Mouse (Mus musculus): ENCODE results near the gene Arhgap24. TPM values are rescaled to one million over a fixed set of nuclear protein-coding genes. Genes with fewer than 3 reads are reported as not detected.

Arhgap24 gene
- polyA plus RNA-seq, 3 experiments from 2014 or later = 0.29 to 3.2 (median 2.4) TPM

DNA sequence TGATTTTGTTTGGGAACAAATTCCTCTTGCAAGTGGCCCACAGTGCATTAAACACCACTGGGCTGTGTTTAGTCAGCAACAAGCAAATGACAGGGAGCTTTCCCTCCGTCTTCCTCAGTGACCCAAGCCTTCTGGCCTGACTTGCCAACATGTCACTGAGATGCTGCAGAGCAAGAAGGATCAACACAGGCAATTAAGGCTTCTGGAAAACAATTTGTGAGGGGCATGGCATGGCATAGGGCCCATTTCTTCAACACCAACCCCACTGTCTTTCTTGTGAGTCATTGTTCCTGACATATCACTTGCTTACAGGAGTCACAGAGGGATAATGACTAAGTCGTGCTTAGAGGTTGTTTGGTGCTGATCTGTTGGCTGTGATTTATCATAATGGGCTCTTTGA is 196.0 kb downstream of the Arhgap24 start:
- ATAC-seq = no peak

DNA sequence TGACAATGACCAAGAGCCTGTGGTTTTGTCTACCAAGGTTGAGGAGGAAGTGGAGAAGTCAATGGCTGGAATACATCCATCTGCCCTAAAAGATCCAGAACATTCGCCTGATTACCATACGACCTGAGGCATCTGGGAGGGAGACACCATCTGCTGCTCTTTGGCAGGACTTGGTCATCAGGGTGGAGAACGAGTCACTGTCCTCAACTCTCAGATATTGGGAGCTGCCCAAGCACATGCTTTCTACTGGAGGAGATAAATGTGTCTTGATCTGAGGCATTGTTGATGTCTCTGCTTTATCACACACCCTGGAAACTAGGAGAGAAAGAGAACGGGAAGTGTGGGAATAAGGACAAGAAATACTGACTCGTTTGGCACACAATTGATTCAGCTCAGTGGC is 206.5 kb downstream of the Arhgap24 start:
- no peak for ATAC-seq

DNA sequence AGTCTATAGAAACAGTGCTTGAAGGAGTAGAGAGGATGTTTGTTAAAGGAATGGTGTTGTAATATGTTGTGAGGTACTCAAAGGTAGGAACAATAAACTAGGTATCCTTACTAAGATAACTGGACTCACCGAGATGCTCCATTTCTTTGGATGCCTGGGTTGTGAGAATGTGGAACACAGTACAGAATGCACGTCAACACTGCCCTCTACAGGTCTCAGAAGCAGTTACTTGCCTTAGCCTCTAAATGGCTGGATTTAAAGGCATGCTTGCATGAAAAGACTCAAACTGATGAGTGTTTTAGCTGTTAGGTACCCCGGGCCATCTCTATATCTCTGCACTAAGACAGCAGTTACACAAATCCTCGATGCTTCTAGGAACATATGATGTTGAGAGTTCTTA is 211.3 kb downstream of the Arhgap24 start:
- ATAC-seq = no peak

DNA sequence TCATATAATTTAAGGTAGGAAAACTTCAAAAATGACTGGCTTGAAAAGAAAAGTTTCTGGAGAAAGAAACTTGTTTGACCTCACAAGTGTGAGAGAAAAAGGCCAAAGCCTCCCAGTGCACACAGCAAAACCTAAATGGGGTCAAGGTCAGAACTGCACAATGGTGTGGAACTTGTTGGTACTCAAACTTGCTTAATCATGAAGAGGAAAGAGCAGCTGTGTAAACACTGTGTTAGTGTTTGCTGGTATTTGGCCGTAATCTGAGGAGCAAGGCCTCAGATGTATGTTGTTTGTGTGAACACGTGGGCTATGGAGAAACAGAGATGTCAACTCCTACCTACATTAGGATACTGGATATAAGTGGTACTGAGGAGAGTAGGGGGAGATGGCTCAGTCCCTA is 212.0 kb downstream of the Arhgap24 start:
- ATAC-seq = no peak

DNA sequence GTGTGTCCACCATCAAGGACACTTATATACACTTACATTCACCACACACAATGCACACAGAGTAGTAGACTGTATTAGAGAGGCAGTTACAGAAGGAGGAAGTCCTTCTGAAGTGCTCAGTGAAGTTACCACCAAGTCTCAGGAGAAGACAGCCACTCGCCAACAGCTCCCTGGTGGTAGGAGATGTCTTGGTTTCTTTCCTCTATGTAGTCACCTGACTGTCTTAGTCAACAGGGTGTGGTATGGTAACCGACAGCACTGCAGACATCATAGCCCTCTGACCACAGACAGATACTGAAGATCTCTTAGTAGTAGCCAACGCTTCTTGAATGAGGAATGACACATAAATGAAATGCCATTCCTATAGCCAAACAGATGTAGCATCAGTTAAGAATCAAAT is 212.7 kb downstream of the Arhgap24 start:
- ATAC-seq = no peak

DNA sequence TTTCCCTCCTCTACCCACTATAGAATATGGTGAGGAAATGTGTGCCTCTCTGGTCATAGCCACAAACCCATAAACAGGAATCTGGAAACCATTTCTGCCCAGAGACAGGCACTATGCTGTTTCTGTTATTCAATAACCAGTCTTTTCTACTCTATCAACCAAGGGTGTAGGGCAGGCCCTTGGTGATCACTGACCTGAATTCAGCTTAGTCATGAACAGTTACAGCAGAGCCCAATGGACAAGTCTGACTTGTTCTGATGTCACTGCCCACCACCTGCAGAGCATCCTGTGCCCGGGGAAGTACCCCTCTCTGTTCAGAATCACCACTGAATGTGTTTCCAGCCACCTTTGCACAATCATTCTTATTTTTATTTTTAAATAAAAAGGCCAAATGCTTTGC is 216.6 kb downstream of the Arhgap24 start:
- no peak for ATAC-seq

DNA sequence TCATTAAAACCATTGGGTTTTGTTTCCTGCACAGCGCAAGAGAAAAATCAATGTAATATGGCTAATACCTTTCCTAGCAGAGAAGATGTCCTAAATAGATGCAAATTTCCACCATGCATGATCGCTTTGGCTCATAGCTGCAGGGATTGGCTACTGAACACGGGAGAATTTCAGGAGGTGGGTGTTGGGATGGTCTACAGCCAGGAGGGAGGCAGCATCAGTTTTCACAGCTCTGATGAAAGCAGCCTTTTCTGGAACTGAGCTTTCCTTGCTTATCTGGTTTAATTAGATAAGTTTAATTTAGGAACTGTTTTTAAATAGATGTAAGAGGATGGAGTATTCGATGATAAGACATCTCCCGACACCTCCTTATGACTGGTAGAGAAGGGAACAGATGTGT is 217.2 kb downstream of the Arhgap24 start:
- ATAC-seq = no peak

DNA sequence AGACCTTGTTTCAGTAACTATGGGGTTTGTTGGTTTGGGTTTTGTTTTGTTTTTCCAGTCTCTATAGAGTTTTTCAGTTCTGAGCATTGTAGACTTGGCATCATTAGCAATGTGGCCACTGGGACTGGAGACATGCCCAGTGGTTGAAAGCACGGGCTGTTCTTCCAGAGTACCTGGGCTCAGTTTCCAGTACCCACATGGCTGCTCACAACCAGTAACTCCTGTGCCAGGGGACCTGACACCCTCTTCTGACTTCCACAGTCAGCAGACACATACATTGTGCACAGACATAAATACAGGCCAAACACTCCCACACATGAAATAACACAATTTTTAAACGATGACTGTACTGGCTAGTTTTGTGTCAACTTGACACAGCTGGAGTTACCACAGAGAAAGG is 217.7 kb downstream of the Arhgap24 start:
- ATAC-seq = no peak

DNA sequence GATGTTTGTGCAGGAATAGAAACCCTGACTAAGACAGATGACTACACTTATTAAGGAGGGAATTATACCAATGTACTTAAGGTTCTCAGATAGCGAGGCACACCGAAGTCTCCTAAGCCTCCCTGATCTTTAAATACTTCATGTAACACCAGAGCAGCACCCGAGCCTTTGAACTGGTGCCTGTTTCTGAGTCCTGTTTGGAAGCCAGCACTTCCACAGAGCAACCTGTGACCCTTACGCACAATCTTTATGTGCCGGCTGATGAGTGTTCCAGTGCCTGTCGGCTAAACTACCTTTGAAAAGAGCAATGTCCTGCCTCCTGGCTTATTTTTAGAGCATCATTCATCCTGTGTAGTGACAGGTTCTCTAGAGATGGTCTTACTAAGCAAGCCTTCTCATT is 221.4 kb downstream of the Arhgap24 start:
- no peak for ATAC-seq

DNA sequence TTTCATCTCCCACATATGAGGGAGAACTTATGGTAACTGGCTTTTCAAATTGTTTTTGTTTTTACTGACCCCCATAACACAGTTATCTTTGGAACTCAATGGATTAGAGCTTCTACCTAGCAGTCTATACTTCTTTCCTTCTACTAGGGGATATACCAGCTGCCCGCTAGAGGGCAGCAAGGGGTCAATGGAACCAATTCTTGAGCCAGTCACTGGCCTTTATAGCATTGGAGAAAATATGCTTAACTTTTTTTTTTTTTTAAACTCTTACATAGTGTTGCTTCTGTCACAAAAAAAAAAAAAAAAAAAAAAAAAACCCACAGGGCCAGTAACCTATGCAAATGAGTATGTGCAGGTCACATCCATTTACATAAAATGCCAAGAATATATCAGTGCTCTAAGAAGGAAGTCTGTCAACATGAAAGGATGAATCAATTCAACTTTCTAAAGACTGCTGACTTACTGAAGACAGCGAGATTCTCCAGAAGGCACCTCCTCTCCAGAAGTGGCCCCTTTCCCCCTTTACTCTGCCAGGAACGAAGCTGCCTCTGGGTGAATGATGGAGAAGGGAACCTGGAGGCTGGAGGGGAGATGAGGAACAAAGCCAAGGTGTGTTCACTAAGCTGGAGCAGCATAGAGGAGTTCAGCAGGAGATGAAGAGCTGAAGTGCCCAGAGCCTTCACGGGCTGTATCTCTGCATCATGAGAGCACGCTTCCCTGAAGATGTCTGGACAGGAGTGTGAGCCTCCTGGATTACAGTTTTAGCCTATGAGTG is 222.3 kb downstream of the Arhgap24 start:
- ATAC-seq = peak; percentile 21

DNA sequence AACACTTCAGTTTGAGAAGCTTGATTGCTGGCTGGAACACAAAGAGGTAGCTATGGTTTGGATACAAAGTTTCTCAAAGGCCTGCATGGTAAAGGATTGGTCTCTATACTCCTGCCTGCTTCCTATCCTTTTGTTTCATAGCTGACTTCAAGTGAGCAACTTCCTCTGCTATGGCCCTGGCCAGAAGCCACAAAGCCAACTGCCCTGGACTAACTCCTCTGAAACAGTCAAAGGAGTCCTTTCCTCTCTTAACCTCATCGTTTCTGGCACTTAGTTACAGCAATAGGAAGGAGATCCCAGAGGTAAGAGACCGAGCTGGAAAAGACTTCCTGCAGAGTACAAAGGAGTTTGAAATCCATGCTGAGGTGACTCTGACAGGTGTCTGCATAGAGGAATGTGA is 224.0 kb downstream of the Arhgap24 start:
- no peak for ATAC-seq

DNA sequence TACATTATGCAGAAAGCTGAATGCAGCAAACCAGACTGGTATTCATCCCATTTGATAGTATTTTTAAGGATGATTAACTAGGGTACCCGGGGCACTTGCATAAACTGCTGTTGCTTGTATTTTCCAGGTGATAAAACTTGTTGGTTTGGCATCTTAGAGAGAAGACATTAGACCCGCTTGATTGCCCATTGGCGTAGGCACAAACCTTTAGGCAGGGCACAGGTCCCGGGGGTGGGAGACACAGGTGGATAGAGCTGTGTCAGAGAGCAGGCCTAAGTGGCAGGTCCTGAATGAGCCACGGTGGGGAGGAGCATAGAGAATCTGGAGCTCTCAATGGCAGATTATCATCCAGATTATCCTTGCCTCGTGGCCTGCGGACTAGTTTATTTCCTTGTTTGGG is 229.1 kb downstream of the Arhgap24 start:
- no peak for ATAC-seq

DNA sequence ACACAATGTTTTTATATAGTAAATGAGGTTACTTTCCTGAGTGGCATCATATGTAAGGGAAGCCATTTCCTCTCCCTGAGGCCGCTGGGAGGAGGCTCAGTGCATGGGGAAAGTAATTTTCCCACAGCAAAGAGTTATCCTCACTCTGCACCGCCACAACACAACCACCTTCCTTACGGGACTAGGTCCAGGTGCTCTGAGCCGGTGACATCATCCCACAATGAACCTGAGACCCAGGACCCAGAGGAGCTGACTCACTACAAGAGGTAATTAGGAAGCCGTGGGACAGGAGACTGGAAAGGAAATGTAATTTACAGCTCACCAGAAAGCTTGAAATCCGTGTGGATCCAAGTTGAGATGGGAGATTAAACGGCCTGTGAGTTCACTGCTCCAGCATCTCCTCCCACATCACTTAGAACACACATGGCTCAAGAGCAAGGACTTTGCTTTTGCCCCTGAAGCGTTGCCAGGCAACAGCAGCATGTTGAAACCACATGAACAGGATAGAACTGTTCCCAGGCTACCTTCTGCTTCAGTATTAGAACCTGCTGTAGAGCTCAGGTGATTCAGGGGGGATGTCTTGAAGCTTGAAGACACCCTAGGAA is 238.3 kb downstream of the Arhgap24 start:
- ATAC-seq = no peak

DNA sequence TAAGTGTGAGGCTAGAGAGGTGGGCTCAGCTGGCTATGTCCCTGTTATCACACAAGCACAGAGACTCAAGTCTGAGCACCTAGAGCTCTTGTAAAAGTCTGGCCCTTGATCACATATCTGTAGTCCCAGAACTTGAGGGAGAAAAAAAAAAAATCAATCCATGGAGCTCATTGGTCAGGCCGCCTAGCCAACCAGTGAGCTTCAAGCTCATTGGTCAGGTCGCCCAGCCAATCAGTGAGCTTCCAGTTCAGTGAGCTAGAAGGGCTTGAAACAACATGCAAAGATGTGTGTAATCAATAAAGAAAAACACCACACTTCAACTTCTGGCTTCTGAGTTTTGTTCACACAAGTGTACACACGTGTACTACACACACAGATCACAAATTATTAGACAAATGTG is 242.4 kb downstream of the Arhgap24 start:
- ATAC-seq = no peak

DNA sequence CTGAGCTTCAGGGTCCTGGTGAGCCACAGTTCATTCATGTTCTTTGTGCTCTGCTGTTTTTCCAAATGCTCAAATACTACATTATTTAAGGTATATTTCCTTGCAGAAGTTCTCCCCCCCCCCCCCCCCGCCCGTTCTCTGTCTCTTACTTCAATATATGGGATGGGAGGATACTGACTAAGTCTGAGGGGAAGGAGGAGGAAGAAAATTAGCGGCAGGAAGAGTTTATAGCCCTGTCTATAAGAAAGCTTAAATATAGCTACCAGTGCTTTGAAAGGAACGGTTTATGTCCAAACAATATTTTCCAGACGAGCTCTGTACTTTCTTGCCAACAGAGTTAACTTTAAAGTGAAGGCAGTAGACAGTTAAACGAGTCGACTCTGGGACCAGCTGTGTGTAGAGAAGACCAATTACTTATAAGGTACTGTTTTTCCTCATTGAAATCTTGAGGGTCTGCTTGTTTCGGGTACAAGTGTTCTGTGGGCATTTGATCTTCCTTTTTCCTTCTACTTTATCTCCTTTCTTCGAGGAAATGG is 243.7 kb downstream of the Arhgap24 start:
- no peak for ATAC-seq

DNA sequence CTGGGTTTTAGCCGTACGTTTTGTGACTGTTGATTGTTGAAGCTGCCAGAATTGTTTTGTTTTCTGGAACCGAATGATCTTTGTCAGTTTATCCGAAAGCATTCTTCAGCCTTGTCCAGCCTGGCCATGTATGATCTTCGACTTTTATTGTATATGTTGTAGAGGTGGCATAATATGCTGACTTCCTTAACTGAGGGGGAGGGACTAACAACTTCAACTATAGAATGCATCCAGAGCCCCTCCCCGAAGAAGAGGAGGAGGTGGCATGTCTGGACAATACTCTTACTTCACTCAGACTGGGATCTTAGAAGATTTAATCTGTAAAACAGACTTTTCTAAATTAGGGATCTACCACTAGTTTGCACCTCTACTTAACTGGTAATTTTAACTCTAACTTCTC is 244.2 kb downstream of the Arhgap24 start:
- no peak for ATAC-seq

DNA sequence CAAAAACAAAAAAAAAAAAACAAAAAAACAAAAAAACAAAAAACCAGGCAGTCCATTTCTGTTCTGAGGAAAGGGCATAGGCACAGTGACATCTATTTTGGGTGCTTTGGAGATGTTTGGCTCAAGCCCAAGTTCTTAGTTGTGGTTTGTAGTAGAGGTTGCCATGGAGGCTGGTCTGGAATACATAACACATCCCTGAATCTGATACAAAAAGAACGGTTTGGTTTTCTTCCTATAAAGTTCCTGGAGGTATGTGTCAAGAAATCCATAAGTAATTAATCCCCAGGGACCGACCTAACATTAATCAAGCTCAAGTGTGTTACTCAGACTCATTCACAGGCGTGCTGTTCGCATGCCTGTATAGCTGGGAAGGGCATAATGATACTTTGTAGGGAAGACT is 245.8 kb downstream of the Arhgap24 start:
- no peak for ATAC-seq

DNA sequence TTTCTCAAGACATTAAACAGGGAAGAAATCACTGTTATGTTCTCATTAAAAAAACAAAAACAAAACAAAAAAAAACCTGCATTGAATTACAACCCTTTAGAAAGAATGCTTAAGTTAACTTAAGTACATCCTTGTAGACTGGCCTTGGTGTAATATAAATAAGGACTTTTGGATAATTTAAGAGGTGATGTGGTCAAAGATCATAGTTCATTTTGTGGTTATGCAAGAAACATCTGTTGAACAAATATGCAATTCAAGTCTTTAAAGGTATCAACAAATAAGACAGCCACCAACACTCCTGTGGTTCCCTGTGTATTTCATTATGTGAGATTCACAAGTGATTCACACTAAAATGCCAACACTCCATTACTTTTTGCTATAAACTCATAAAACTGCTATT is 247.3 kb downstream of the Arhgap24 start:
- ATAC-seq = no peak

DNA sequence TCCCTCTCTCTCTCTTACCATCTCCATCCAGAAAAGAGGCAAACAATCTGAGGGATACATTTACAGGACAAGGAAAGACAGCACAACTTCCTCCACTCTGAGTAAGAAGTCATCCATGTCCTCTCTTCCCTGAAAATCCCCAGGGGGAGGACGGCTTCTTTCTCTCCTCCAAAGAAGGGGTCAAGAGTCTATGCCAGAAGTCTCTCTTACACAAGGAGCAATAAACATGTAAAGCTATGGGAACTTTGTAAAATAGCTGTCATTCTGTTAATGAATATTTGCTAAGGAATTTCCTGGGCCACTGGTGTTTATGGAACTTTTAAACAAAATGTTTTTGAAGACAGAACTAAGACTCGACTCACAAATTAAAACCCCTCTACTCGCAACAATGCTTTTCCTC is 248.3 kb downstream of the Arhgap24 start:
- ATAC-seq = no peak

DNA sequence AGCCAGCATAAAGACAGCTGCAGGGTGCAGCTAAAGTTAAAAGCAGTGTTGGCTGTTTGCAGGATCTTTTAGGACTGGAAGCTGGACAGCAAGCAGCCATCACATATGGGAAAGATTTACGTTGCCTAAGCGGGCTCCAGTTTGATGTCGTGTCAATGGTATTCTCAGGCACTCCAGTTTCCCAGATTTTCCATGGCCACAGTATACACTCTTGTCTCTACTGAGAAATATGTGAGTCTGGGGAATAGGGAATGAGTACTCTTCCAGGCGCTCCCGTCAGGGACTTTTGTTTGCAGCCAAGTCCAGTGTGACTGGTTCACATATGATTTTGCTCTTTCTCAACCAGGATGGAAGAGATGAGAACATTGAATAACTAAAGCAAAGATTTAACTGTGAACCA is 254.9 kb downstream of the Arhgap24 start:
- no peak for ATAC-seq

DNA sequence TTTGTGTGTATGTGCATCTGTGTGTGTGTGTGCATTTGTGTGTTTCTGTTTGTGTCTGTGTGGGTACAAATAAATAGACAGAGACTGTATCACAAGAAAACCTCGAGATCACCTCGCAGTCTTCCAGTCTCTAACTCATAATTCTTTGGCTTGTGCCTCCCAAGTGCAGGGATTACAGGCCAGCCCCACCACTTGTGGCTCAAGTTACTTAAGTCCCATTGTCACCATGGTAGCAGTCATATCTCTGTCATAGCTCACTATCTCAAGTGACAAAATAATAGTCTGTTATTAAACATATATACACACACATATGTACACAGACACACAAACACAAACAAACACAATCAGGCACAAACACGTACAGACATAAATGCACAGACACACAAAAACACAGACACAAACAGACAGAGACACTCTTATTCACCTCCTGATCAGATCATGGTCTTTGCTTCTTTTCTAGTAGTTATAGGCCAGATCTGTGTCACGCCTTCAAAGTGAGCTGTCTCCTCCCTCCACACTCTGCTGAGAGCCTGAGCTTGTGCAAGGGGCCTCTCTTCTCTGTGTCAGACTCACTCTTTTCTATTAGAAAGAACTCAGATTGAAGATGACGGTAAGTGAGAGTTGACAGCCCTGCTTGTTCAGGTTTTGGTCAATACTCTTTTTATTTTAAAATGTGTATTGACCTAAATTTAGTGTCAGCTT is 261.5 kb downstream of the Arhgap24 start:
- no peak for ATAC-seq

DNA sequence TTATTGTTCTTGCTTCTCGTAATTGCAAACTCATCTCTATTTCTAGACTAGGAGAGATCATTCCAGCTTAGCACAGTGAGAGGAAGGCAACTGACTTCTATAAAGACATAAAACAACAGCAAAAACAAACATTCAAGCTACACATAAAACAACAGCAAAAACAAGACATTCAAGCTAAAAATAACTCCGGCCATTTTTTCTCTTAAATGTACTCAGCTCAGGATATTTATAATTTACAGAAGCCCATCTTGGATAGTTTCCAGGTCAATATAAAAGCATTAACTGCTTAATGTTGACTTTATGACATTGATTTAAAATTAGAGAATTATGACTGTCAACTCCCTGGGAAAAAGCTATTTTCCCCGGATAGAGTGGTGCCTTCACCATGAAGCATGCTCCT is 262.2 kb downstream of the Arhgap24 start:
- no peak for ATAC-seq

DNA sequence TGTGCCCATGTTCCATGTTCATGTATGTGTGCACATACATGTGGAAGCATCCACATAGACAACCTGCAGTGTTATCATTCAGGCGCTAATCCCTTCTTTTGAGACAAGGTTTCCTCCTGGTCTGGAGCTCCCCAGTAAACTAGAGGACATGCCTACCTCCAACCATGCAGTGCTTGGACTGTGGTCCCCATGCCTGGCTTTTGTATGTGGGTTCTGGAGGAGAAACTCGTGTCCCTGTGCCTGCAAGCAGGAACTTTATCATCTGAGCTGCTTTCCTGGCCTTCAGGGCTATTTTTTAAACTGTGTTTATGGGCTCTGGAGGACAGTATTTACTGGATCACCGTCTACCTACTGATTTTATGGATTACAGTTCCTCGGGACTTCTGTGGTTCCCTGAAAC is 262.9 kb downstream of the Arhgap24 start:
- ATAC-seq = no peak

DNA sequence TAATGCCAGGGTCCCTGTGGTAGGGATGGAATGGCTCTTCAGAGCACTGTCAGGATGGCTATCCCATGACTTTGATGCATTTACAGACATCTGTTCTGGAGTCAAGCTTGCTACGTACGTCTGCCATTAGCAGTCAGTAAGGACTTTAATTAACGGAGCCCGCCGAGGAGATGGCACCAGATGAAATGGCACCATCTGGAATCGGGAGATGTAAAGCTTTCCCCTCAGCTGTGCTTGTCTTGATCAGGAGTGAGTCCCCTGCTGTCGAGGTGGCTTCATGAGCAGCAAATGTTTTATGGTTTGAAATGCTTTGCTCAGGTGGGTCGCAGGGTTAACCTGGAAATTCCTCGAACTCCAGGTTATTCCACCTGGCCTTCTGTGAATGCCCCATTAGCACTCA is 267.0 kb downstream of the Arhgap24 start:
- no peak for ATAC-seq
